Mouse (Mus musculus): ENCODE measurements around the gene Akap12. TPM values are rescaled to one million over a fixed set of nuclear protein-coding genes. Genes with fewer than 3 reads are reported as not detected.

Akap12 gene
- polyA plus RNA-seq, 1 experiment from 2014 or later: 67.9 TPM

DNA sequence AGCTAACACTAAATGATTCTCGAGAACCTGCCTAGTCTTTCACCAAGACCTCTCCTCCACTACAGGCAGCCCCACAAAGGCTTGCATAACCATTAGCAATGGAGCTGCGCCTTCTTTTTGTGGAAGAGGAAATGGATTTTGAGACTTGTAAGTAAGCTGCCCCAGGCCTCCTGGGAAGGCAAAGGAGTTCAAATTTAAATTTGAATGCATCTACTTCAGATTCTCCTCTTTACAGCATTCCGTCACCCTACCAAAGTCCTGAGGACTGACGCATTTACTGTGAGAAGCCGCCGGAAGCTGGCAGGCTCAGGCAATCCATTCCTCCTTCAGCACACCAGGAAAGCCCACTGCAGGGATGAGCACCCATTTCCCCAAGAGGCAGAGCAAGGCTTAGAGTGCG, 109.1 kb downstream of the Akap12 start:
- H3K27me3 ChIP-seq (replicated peaks; ENCODE audit: control insufficient read depth, insufficient read depth, low read length): no peaks in the 10 kb centered on the region
- WGBS: 55% methylated on average over 7 of the region's 7 CpGs
- H3K9me3 ChIP-seq (ENCODE audit: control insufficient read depth, low read length): no peaks in the 10 kb centered on the region
- no peak for ATAC-seq (ENCODE audit: low read depth)
- H3K4me2 ChIP-seq (ENCODE audit: low read depth, low read length): no peak overlapping the region
- H3K27ac ChIP-seq (replicated peaks; ENCODE audit: low read depth, low read length): no peak overlapping the region
- no peaks in the 10 kb centered on the region for H3K4me1 ChIP-seq (ENCODE audit: control insufficient read depth, insufficient read depth, low read length)
- no peak overlapping the region for H3K4me3 ChIP-seq (ENCODE audit: low read depth, low read length)
- H3K9ac ChIP-seq (ENCODE audit: low read depth, low read length): no peak overlapping the region
- no peak for DNase-seq (ENCODE audit: low spot score)
- peaks cover 22% of the 10 kb centered on the region; the same call in 1 of the 2 replicates for H3K36me3 ChIP-seq (ENCODE audit: control insufficient read depth, insufficient read depth, low read length)

DNA sequence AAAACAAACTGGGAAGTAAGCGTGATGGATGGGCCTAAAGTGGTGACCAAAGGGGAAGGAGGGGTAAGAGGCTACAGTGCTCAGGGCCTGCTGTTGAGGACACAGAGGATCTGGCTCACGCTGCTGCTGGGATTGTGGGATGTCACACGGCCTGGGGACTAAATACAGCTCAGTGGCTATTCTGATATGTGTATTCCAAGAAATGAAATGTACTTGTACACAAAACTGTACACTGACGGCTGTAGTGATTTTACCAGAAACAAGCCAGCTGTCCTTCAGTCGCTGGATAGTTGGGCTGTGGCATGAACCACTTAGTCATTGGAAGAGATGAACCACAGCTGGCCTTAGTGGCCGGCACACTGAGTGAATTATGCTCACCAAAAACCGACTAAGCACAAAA, 110.3 kb downstream of the Akap12 start:
- Histone ChIP-seq H3K9me3 (ENCODE audit: control insufficient read depth, low read length) (no peaks in the 10 kb centered on the region), H3K4me1 (ENCODE audit: control insufficient read depth, insufficient read depth, low read length) (no peaks in the 10 kb centered on the region), H3K36me3 (ENCODE audit: control insufficient read depth, insufficient read depth, low read length) (peaks cover 13% of the 10 kb centered on the region; the same call in 1 of the 2 replicates), H3K9ac (ENCODE audit: low read depth, low read length) (no peak overlapping the region), H3K27me3 (replicated peaks; ENCODE audit: control insufficient read depth, insufficient read depth, low read length) (no peaks in the 10 kb centered on the region), H3K4me3 (ENCODE audit: low read depth, low read length) (no peak overlapping the region), H3K4me2 (ENCODE audit: low read depth, low read length) (no peak overlapping the region), H3K27ac (replicated peaks; ENCODE audit: low read depth, low read length) (no peak overlapping the region)
- ATAC-seq (ENCODE audit: low read depth) (no peak), DNase-seq (ENCODE audit: low spot score) (no peak)
- WGBS: 57% methylated on average over 7 of the region's 7 CpGs

DNA sequence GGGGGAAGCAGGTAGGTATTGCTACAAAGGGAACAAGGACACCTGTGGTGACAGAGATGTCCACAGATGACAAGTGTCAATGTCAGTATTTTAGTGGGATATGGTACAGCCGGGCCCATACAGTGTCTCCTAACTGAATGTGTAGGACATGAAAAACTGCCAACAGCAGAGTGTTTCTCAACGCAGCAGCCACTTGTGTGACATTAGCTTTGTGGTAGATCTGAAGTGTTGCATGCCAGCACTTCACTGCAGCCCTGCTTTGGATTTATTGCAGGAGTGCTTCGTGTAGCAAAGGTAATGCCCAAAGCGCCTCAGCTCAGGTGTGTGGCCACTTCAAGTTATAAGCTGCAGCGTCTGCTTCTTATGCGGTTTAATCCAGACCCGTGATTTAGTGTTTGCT, 110.8 kb downstream of the Akap12 start:
- H3K4me3 ChIP-seq (ENCODE audit: low read depth, low read length): no peak overlapping the region
- no peaks in the 10 kb centered on the region for H3K4me1 ChIP-seq (ENCODE audit: control insufficient read depth, insufficient read depth, low read length)
- no peak for ATAC-seq (ENCODE audit: low read depth)
- no peak overlapping the region for H3K4me2 ChIP-seq (ENCODE audit: low read depth, low read length)
- no peak for DNase-seq (ENCODE audit: low spot score)
- H3K9me3 ChIP-seq (ENCODE audit: control insufficient read depth, low read length): no peaks in the 10 kb centered on the region
- 85% methylated on average over 7 of the region's 7 CpGs for WGBS
- H3K27me3 ChIP-seq (replicated peaks; ENCODE audit: control insufficient read depth, insufficient read depth, low read length): no peaks in the 10 kb centered on the region
- no peak overlapping the region for H3K9ac ChIP-seq (ENCODE audit: low read depth, low read length)
- H3K27ac ChIP-seq (replicated peaks; ENCODE audit: low read depth, low read length): no peak overlapping the region
- peaks cover 13% of the 10 kb centered on the region; the same call in 1 of the 2 replicates for H3K36me3 ChIP-seq (ENCODE audit: control insufficient read depth, insufficient read depth, low read length)

DNA sequence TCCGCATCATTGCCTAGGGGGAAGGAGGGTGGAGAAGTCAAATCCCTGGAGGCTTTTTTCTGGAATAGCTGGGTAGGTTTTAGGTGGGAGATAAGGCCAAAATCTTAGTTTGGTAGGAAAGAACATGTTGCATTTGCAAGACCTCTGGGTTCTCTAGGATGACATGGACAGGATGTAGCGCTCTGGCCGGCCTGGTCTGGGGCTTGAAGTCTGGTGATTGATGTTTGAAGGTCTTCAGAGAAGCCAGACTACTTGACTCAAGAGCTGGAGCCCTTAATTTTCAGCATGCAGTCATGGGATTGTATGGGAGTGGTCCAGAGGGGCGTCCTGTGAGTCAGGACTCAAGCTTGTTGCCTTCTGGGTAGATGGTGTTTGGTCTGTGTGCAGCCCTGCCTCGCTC, 114.6 kb downstream of the Akap12 start:
- DNase-seq (ENCODE audit: low spot score) (no peak), ATAC-seq (ENCODE audit: low read depth) (no peak)
- H3K9ac ChIP-seq (ENCODE audit: low read depth, low read length): no peak overlapping the region
- 85% methylated on average over 5 of the region's 5 CpGs for WGBS
- H3K4me1 ChIP-seq (ENCODE audit: control insufficient read depth, insufficient read depth, low read length): no peaks in the 10 kb centered on the region
- no peaks in the 10 kb centered on the region for H3K27me3 ChIP-seq (replicated peaks; ENCODE audit: control insufficient read depth, insufficient read depth, low read length)
- no peak overlapping the region for H3K4me3 ChIP-seq (ENCODE audit: low read depth, low read length)
- H3K36me3 ChIP-seq (ENCODE audit: control insufficient read depth, insufficient read depth, low read length): no peaks in the 10 kb centered on the region
- no peak overlapping the region for H3K4me2 ChIP-seq (ENCODE audit: low read depth, low read length)
- no peak overlapping the region for H3K27ac ChIP-seq (replicated peaks; ENCODE audit: low read depth, low read length)
- no peaks in the 10 kb centered on the region for H3K9me3 ChIP-seq (ENCODE audit: control insufficient read depth, low read length)

DNA sequence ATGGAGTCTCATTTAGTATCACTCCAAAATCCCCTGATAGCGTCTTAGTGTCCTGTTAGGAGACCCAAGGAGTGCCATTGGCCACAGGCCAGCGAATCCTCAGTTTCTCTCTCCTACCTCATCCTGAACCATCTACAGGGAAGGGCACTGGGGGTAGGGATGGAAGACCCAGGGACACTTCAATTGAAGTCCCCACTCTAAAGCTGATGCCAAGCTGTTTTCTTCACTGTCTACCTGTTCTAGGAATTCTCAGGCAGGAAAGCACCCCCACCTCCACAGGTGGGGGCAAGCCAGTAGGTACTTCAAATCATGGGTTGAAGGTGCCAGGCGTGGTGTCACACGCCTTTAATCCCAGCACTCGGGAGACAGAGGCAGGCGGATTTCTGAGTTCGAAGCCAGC, 118.1 kb downstream of the Akap12 start:
- DNase-seq (ENCODE audit: low spot score) (no peak), ATAC-seq (ENCODE audit: low read depth) (no peak)
- no peak overlapping the region for H3K9ac ChIP-seq (ENCODE audit: low read depth, low read length)
- H3K27ac ChIP-seq (replicated peaks; ENCODE audit: low read depth, low read length): no peak overlapping the region
- H3K4me3 ChIP-seq (ENCODE audit: low read depth, low read length): no peak overlapping the region
- H3K27me3 ChIP-seq (replicated peaks; ENCODE audit: control insufficient read depth, insufficient read depth, low read length): no peaks in the 10 kb centered on the region
- no peak overlapping the region for H3K4me2 ChIP-seq (ENCODE audit: low read depth, low read length)
- H3K36me3 ChIP-seq (ENCODE audit: control insufficient read depth, insufficient read depth, low read length): no peaks in the 10 kb centered on the region
- 92% methylated on average over 7 of the region's 7 CpGs for WGBS
- H3K9me3 ChIP-seq (ENCODE audit: control insufficient read depth, low read length): no peaks in the 10 kb centered on the region
- H3K4me1 ChIP-seq (ENCODE audit: control insufficient read depth, insufficient read depth, low read length): peaks cover 5% of the 10 kb centered on the region

DNA sequence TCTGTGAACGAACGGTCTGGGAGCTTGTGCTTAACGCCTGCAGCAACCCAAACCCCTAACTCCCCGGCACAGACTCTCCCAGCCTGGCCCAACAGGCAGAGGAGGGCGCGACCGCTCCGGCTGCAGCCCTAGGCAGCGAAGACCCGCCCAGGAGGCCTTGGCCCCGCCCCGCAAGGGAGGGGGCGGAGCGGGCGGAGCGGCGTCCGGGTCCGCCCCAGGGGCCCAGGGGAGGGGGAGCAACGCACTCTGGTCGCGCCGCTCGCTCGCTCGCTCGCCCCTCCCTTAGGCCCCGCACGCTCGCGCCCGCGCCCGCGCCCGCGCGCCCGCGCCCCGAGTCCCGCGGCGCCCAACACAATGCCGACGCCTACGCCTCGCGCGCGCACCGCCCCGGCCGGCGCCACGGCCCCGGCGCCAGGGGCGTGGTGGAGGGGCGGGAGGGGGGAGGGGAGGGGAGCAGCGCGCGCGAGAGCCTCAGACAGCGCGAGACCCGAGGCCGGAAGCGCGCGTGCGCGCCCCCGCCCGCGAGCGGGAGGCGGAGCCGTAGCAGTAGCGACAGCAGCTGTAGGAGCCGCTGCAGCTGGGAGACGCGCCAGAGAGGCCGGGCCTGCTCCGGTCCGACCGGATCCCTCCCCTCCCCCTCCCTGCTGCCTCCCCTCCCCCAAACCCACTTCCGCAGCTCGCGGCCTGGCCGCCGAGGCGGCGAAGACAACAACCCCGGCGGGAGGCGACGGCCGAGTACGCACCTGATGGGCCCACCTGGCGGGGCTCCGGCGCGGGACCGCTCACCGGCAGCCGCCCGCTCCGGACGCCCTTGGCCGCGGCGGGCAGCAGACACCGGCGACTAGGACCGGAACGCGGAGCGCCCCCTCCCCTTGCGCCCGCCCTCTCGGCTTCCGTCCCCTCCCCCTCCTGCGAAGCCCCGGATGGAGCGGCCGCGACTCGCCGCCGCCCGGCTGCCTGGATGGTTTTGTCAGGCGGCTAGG, 120.7 kb downstream of the Akap12 start:
- peak overlapping the region; percentile 97 for H3K4me3 ChIP-seq (ENCODE audit: low read depth, low read length)
- H3K4me1 ChIP-seq (ENCODE audit: control insufficient read depth, insufficient read depth, low read length): peaks cover 21% of the 10 kb centered on the region
- DNase-seq (ENCODE audit: low spot score) (peak; percentile 97), ATAC-seq (ENCODE audit: low read depth) (peak; percentile 92)
- H3K9ac ChIP-seq (ENCODE audit: low read depth, low read length): peak overlapping the region; percentile 99
- WGBS: 0% methylated on average over 7 of the region's 133 CpGs
- H3K27me3 ChIP-seq (replicated peaks; ENCODE audit: control insufficient read depth, insufficient read depth, low read length): no peaks in the 10 kb centered on the region
- no peaks in the 10 kb centered on the region for H3K9me3 ChIP-seq (ENCODE audit: control insufficient read depth, low read length)
- H3K36me3 ChIP-seq (ENCODE audit: control insufficient read depth, insufficient read depth, low read length): 0 out of 2 replicates have a peak, but pooled peaks cover 2% of the 10 kb centered on the region
- peak overlapping the region; percentile 99 for H3K27ac ChIP-seq (replicated peaks; ENCODE audit: low read depth, low read length)
- peak overlapping the region; percentile 71 for H3K4me2 ChIP-seq (ENCODE audit: low read depth, low read length)

DNA sequence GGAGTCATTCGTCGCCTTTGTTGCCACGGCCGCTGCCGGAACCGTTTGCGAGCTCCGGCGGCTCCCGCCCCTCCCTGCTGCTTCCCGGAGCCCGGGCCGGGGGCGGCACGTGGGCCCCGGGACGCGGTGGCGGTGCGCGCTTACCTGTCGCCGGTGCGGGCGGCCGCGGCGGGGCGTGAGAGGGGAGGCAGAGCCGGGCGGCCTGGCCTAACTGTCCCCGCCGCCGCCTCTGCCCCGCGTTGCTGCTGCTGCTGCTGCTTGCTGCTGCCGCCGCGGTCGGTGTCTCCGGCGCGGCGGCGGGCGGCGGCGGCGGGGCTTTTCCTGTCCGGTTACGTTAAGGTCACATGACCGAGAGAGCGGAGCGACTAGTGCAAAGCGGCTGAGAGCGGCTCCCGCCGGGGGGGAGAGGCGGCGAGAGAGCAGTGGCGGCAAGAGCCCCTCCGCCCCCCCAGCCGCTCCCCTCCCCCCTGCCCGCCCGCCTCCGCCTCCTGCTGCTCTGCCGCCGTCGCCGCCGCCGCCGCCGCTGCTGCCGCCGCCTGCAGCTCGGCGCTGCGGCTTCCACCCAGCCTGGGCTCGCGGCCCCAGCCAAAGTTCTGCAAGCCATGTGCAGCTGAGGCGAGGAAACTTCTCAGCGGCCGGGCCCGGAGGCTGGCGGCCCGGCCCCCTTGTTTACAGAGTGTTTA, 121.7 kb downstream of the Akap12 start, which contains the start of gene Zbtb2:
Gene Zbtb2 (minus strand): TSS at position 408 of the 683 bp plus-strand sequence.
- peak within 1 kb of the TSS; percentile 99 for H3K9ac ChIP-seq (ENCODE audit: low read depth, low read length)
- no CpG with 5 or more reads among the region's 87 CpGs for WGBS
- peaks cover 21% of the 10 kb centered on the region for H3K4me1 ChIP-seq (ENCODE audit: control insufficient read depth, insufficient read depth, low read length)
- ATAC-seq (ENCODE audit: low read depth) (no peak), DNase-seq (ENCODE audit: low spot score) (peak; percentile 80)
- H3K4me2 ChIP-seq (ENCODE audit: low read depth, low read length): peak within 1 kb of the TSS; percentile 71
- peaks cover 10% of the 10 kb centered on the region; the same call in 1 of the 2 replicates for H3K36me3 ChIP-seq (ENCODE audit: control insufficient read depth, insufficient read depth, low read length)
- no peaks in the 10 kb centered on the region for H3K27me3 ChIP-seq (replicated peaks; ENCODE audit: control insufficient read depth, insufficient read depth, low read length)
- H3K9me3 ChIP-seq (ENCODE audit: control insufficient read depth, low read length): no peaks in the 10 kb centered on the region
- peak within 1 kb of the TSS; percentile 99 for H3K27ac ChIP-seq (replicated peaks; ENCODE audit: low read depth, low read length)
- H3K4me3 ChIP-seq (ENCODE audit: low read depth, low read length): peak within 1 kb of the TSS; percentile 97

DNA sequence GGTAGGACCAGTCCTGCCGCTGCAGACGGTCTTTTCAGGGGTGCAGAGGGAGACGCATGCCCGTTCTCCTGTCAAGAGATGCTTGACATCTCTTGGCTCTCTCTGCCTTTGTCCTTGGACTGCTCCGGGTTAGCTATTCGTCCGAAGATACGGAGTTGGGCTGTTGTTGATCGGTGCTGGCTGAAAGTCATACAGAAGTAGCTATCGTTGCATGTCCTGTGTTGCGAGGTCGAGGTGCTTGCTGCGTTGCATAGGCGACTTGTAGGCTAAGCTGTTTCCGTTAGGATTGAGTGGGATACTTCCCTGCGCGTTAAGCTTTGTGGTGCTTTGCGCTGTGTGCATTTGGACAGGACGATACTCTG, 122.2 kb downstream of the Akap12 start:
- H3K4me1 ChIP-seq (ENCODE audit: control insufficient read depth, insufficient read depth, low read length): peaks cover 21% of the 10 kb centered on the region
- peak overlapping the region; percentile 71 for H3K4me2 ChIP-seq (ENCODE audit: low read depth, low read length)
- ATAC-seq (ENCODE audit: low read depth) (no peak), DNase-seq (ENCODE audit: low spot score) (peak; percentile 35)
- H3K9ac ChIP-seq (ENCODE audit: low read depth, low read length): peak overlapping the region; percentile 99
- under 1% methylated on average over 18 of the region's 19 CpGs for WGBS
- peak overlapping the region; percentile 99 for H3K27ac ChIP-seq (replicated peaks; ENCODE audit: low read depth, low read length)
- peak overlapping the region; percentile 97 for H3K4me3 ChIP-seq (ENCODE audit: low read depth, low read length)
- H3K9me3 ChIP-seq (ENCODE audit: control insufficient read depth, low read length): no peaks in the 10 kb centered on the region
- peaks cover 14% of the 10 kb centered on the region; the same call in 1 of the 2 replicates for H3K36me3 ChIP-seq (ENCODE audit: control insufficient read depth, insufficient read depth, low read length)
- H3K27me3 ChIP-seq (replicated peaks; ENCODE audit: control insufficient read depth, insufficient read depth, low read length): no peaks in the 10 kb centered on the region

Data from embryonic facial prominence, embryonic 14.5 days (tissue).